Mouse (Mus musculus): ENCODE data around the gene Mthfs. TPM values are rescaled to one million over a fixed set of nuclear protein-coding genes. Genes with fewer than 3 reads are reported as not detected.

Mthfs gene
- 8.8 TPM for polyA plus RNA-seq (2014; fragmentation: Illumina TruSeq; extraction: RNeasy Lipid Tissue Mini Kit (QIAGEN cat#74804); ENCODE audit: low read depth, low replicate concordance)

GRCm38 (mm10) chr9:89210353-89211064 lies at the start of gene Mthfs:
Mthfs (plus strand) TSS chr9:89210676.

GRCm38 (mm10) chr9:89198969-89199416 lies 11.5 kb upstream of the Mthfs start, which contains the start of the genes Bcl2a1b and Gm29094:
Bcl2a1b (plus strand) TSS chr9:89199209.
Gm29094 (plus strand) TSS chr9:89199379.

Other genes with a start within 250 kb of the Mthfs start
- not detected for gene Trim43b, start 117.8 kb upstream of the Mthfs start, polyA plus RNA-seq (2014; fragmentation: Illumina TruSeq; extraction: RNeasy Lipid Tissue Mini Kit (QIAGEN cat#74804); ENCODE audit: low read depth, low replicate concordance)
- 1.6 TPM for gene Bcl2a1b, start 11.5 kb upstream of the Mthfs start, polyA plus RNA-seq (2014; fragmentation: Illumina TruSeq; extraction: RNeasy Lipid Tissue Mini Kit (QIAGEN cat#74804); ENCODE audit: low read depth, low replicate concordance)
- not detected for gene Gm29094, start 11.3 kb upstream of the Mthfs start, polyA plus RNA-seq (2014; fragmentation: Illumina TruSeq; extraction: RNeasy Lipid Tissue Mini Kit (QIAGEN cat#74804); ENCODE audit: low read depth, low replicate concordance)

Measured in testis, adult 10 weeks (tissue).